Mouse (Mus musculus): ENCODE results near the gene Gstz1.
"Not testable (repeated sequence)": the region's sequence is repeated elsewhere in the genome, so short reads cannot be mapped to it uniquely, and the experiment has no call there.

Gene Gstz1

DNA sequence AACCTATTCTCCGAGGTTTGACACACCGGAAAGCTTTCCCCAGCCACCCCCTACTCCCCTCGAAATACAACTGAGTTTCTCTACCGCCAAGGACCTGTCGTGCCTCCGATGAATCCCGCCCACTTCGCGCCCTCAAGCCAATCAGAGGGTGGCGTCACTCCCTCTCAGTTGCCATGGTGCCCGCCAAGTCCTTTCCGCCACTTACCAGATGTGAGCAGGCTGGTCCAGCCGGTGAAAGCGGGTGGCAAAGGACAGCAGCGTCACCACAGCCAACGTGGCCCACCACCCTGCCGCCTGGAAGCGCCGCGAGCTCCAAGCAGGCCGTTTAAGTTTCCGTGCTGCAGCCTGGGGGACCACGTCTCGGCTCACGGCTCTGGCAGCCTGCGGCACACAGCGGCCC lies at the start of gene Gstz1:
Gene Gstz1 (plus strand): TSS at position 200 of the 400 bp plus-strand sequence.
- DNase-seq (ENCODE audit: extremely low read depth, low read depth) = peak; percentile 75

DNA sequence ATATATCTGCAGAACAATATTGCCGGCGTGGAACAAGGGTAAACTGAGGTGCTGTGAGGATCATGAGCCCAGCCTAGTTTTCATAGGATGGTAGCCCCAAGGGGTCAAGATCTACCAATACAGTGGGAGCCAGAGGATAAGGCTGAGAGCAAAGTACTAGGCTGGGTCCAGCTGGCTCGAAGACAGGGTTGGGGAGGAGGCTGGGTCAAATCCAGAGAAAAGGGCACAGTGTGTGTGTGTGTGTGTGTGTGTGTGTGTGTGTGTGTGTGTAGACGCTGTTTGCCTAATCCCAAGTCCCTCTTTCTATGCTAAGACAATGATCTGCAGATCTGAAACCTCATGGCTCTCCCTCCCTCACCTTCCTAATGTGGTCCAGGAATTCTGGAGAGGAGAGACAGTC lies 46.6 kb upstream of the Gstz1 start:
- DNase-seq (ENCODE audit: extremely low read depth, low read depth) = no peak

DNA sequence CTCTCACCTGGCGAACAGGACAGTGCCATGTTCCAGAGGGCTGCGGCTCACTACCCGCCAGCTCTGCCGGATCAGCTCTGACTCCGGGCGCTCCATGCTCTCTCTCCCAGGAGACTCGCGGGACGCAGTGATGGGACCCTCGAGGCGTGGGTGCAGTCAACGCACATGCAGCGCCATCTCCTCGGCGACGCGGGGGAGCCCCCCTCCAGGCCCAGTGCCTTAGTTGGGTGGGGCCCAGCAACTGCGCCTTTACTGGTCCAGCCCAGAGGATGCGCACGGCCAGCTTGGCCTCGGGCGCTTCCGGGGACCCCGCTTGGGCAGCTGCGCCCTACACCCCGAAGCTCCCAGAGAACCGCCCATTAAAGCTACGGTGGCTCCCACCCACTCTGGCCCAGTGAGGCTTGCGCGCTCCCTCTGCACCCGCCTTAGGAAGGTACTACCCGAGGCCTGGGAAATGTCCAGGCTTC lies 44.8 kb upstream of the Gstz1 start, which contains the start of gene Ngb:
Gene Ngb (minus strand): TSS at position 375 of the 467 bp plus-strand sequence.
- DNase-seq (ENCODE audit: extremely low read depth, low read depth) = no peak

DNA sequence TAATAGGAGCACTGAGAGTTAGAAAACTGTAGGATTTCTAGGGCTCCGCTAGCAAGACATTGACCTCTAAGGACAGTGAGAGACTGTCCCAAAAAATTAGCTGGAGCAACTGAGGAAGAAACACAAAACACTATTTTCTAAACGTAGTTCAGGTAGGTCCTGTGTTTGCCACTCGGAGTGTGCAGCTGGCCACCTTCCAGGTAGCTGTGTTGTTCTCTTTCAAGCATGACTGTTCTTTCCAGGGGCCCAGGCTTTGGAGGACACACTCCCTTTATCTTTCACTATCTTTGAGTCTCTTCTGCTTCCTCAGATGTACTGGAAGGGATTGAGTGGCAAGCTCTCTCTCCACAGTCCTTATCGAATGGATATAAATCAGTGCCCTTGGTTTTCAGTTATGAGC lies 43.5 kb upstream of the Gstz1 start:
- no peak for DNase-seq (ENCODE audit: extremely low read depth, low read depth)

DNA sequence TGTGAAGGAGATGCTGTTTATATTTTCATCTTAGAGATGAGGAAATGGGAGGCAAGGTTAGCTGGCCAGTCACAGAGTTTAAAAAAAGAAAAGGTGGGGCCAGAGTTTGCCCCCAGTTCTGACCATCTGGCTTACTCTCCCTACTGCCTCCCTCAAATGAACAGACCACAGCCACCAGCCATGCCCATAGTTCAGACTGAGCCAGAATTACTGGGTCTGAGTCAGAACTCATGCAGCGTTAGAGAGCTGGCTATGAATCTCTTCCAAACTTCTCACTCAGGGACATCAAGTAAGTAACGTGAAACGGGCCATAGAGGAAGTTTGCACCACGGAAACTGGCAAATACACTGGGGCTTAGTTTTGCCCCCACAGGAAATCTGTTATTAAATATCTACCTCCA lies 42.2 kb upstream of the Gstz1 start:
- DNase-seq (ENCODE audit: extremely low read depth, low read depth) = no peak

DNA sequence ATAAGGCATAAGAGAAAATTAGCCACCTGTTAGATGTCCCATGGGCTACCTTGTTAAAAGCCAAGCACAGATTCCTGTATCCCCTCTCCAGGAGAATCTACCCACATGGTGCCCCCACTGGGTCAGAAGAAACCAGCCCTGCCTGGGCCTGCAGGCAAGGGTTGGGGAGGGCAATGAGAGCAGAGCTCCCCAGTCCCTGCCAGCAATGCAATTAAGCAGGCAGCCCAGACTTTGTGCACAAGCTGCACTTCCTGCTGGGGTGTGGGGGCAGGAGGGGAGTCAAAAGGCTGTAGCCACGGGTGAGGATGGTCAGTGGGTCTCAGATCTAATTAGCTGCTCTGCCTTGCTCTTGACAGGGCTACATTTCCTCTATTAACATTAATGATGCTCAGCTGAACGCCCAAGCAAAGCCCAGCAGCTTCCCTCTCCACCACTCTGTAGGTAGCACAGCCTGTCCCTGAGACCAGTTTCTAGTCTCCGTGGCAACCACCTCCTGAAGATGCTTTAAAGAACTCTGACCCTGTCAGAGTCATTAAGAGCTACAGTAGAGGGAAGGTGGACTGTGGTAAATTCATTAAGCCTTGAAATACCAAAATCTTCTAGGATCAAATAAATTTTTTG lies 39.5 kb upstream of the Gstz1 start:
- DNase-seq (ENCODE audit: extremely low read depth, low read depth) = no peak

DNA sequence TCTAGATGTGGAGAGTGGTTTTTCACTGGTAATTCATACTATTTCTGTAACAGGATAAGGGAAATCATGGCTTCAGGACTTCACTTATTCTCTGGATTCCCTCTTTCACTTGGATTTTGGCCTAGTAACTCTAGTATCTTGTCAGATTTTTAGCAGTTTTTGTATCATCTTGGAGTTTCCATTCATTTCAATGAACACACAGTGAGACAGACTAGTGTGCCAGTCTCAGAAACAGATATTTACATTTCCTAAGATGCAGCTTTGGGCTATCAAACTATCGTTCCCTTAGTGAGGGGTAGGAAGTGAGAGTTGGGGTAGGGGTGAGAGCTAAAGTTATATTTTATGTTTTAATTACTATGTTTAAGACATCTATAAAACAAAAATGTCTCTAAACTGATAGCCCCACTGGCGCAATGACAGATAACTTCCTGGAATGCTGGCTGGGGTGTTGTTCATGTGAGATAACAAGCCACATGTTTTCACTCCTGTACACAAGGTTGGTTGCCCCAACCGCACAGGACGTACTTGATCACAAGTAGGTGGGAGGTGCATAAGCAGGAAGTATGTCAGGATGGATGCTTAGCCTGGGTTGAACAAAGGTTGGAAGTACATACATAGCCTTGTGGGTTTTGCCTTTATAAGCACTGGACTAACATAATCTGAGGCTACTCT lies 24.9 kb upstream of the Gstz1 start:
- peak; percentile 42 for DNase-seq (ENCODE audit: extremely low read depth, low read depth)

DNA sequence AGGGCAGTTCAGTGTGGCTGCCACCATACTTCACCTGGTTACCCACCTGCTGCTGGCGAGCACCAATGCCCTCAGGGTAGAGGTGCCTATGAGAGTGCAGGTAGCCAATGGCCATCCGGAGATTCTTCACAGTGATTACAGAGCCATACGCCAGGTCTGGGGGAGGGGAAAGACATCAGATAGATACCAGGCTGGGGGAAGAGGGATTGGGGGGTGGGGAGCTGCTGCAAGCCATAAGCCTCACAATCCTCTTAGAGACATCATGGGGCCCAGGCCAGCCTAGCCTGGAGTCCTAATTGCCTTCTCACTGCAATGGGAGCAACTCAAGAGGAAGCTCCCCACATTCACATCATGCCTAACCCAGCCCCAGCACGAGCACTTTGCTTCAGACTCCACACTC lies 19.7 kb upstream of the Gstz1 start:
- no peak for DNase-seq (ENCODE audit: extremely low read depth, low read depth)

DNA sequence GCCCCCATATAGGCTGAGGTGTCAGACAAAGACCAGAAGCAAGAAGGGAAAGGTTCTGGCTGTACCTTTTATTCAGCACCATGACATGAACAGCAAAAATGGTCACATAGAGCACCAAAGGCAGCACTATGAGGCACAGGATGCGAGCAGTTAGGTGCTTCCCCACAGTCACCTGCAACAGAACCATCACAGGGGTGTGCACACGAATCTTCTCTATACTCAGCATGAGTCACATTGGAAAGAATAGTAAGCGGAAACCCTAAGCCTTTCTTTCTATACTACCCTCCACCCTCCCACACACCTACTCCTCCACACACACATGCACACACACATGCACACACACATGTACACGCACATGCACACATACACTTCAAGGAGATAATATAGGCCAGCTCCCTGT lies 16.7 kb upstream of the Gstz1 start:
- no peak for DNase-seq (ENCODE audit: extremely low read depth, low read depth)

DNA sequence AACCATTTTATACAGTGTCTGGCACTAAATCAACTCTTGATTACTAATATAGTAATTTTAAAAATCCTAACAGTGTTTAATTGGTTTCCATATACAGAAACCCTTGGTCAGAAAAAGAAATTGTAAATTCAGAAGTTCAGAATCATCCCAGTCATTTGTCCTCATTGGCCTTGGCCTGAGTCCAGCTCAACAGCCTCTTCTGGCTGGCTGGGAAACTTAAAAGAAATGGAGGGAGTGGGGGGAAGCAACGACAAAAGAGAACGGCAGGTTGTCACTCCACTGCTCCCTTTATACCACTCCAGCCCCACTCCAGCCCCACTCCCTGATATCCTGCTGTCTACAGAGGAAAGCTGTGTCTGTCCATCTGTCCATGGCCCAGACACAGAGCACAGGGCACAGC lies 15.8 kb upstream of the Gstz1 start:
- DNase-seq (ENCODE audit: extremely low read depth, low read depth) = no peak

DNA sequence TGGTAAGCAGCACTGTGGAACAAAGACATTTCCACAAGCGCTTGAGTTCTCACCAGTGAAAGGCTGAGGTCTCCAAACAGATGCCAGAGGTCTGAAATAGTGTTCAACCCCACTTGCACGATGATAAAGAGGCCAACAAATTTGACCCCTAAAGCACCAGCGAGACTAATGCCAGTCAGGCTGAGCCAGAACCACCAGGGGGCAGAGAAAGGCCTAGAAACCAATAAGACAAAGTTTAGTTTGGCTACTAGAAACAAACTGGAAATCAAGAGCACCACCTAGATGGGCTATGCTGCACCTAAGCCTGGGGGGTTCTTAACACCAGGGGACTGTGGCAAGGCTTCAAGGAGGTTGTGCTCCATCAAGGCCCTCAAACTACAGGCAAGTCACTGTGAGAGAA lies 15.3 kb upstream of the Gstz1 start:
- no peak for DNase-seq (ENCODE audit: extremely low read depth, low read depth)

DNA sequence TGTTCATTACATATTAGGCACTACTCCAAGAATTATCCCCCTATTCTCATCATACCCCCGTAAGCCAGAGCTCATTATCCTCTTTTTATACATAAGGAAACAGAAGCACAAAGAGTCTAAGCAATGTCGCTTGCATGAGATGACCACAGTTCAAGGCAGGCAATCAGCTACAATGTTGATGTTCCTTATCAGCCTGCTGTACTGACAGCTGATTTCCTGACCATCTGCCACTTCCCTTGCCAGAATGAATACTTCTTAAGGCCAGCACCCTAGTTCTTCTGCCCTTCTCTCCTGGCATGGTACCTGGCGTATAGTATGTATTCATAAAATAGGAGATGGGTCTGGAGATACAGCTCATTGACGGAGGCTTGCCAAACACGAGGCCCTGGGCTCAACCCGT lies 14.8 kb upstream of the Gstz1 start:
- no peak for DNase-seq (ENCODE audit: extremely low read depth, low read depth)

DNA sequence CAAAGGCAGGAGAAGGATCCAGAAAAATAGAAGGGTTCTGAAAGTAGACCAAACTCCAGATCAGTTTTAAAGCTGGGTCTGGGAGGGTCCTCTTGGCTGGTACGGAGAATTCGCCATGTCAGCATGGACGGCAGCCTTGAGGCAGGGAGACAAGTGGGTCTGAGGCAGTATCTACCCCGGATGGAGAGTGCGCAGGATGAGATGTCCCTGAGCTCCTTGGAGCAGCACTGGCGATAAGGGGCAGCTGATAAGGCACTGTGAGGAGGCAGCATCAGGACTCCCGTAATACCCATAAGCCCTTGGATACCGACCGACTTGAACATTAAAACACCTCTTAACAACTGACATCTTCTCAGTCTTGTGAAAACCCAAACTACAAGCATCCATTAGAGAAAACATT lies 14.2 kb upstream of the Gstz1 start:
- no peak for DNase-seq (ENCODE audit: extremely low read depth, low read depth)

DNA sequence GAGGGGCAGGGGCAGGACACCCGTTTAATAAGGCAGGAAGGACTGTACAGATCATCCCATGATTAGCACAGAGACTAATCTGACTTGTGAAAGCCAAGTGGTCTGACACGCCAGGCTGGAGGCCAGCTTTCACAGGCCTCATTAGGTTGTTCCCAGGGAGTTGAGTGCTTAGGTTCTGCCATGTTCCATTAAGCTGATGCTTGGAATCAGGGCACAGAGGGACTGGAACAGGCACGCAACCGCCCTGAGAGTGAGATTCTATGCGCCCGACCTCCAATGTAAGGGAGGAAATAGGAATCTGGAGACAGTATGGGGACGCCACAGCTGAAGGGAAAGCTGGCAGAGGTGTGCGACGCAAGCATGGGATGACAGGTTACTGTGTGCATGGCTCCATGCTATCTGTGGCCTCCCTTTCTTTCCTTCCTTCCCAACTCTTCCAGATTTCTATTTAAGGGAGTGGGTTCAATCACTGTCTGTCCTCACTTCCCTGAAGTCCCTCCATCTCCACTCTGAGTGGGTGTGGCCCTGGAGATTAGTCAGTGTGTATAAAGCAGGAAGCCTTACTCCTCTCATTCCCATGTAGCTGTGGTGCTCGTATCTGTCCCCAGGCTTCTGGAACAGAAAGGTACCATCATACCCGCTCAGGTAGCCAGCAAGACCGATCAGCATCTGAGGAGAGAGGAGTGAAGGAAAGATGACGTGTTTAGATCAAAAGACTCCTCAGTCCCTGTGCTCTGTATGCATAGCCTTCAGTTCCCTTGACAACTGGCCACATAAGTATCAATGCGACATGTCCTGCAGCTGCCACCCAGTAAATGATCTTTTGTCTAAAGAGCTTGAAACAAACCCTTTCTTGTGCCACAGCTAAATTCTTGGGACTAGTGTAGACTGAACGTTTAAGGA lies 9.3 kb upstream of the Gstz1 start:
- DNase-seq (ENCODE audit: extremely low read depth, low read depth) = no peak

DNA sequence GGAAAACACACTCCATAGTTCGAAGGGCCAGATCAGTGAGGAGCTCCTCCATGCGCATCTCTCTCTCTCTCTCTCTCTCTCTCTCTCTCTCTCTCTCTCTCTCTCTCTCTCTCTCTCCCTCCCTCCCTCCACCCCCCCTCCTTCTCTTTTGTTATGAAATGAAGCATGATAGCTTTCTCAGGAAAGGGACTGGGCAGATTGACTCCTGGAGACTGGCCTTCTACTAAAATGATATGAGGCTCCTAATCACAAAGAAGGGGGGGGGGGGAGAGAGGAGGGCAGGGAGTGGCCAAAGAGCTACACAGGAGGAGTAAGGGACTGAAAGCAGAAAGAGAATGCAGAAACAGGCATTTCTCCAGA lies 8.6 kb upstream of the Gstz1 start:
- DNase-seq (ENCODE audit: extremely low read depth, low read depth) = no peak

DNA sequence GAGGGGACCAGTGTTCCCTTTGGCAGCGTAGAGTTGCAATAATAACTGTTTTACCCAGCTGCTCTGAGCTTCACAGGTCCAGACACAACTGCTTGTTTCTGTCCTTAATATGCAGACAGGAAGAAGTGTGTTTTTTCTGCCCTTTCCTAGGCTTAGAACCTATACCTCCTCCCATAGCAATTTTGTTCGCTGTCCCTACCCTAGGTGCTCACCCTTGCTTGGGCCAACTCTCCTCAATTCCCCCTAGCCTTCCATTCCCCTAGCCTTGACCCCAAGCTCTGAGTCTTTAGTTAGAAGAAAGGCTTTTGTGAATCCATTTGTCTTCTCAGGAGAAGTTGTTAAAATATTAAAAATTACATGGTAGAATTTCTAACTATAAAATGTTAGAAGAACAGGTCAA lies 8.2 kb upstream of the Gstz1 start:
- DNase-seq (ENCODE audit: extremely low read depth, low read depth) = no peak

DNA sequence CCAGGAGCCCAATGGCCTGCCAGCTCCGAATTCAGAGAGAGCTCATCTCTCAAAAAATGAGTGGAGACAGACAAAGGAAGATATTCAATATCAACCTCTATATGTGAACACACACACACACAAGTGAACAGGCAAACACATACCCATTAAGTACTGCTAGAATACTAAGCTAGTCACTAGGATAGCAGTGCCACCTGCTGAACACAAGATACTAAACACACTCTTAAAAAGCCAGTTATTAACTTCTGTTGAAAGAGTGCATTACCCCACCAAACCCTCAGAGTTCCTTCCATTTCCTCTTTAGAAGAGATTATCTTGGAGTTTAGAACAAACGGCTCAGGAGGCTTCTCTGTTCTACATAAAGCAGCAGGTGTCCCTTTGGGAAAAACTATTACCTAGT lies 4.8 kb upstream of the Gstz1 start:
- DNase-seq (ENCODE audit: extremely low read depth, low read depth) = no peak

DNA sequence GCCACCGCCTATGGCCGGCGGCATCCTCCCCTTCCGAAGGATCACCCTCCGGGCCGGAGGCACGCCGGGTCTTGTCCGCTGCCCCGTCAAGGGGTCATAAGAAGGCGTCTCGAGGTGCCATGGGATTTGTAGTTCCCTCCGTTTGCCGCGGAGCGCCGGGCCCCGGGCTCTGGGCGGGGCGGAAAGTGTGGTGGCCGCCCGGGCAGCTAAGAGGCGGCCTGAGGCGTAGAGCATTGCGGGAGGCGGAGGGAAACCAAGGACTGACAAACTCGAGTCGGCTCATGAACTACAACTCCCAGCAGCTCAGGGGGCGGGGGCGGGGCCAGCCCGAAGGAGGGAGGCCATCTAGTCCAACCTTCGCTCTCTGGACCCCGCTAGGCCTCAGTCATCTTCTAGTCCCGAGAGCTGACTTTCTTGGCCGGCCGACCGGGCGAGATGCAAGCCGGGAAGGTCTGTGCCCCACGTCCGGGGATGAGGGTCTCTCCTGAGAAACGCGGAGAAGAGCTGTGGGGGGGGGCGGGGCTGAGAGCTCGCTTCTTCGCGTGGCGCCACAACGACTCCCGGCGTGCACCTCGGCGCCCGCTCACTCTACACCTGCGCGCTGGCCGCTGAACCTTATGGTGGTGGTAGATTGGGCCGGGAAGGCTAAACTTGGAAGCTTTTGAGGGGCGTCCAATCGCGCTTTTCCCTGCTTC lies 577 bp downstream of the Gstz1 start, which contains the start of gene Pomt2:
Gene Pomt2 (minus strand): TSS at position 574 of the 695 bp plus-strand sequence.
- peak; percentile 91 for DNase-seq (ENCODE audit: extremely low read depth, low read depth)

DNA sequence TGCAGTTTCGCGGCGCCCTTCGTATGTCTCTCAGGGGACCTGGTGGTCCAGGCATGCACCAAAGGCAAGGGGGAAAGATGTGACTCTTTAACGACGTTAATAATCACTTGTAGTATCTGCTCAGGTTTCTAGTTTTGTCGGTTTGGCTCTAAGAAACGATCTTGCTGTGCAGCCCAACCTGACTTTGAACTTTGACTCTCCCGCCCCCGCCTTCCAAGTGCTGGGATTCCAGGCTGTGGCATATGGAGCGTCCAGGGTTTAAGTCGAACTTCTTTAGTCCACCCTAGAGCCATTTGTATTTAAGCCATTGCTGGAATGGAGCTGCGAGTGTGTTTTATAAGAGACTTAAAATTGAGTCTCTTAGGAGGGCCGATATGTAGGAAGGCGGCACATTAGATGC lies 1.2 kb downstream of the Gstz1 start:
- no peak for DNase-seq (ENCODE audit: extremely low read depth, low read depth)

DNA sequence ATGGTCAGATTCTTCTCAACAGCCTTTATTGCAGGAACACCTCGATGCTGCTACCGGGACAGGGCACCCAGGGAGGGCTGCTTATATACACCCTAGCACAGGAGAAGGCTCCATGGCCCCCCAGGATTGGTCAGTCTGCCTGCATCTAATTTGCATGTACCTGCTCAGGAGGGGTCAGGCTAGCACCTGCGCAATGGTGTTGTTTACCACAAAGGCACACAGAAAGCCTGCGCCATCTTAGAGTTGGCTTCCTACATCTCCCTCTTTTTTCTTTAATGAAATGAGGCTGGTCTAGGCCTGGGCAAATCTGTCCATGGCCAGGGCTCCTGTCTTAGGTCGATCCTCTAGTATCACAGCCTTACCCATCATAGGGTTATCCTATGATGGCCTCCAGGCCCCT lies 2.5 kb downstream of the Gstz1 start:
- no peak for DNase-seq (ENCODE audit: extremely low read depth, low read depth)

DNA sequence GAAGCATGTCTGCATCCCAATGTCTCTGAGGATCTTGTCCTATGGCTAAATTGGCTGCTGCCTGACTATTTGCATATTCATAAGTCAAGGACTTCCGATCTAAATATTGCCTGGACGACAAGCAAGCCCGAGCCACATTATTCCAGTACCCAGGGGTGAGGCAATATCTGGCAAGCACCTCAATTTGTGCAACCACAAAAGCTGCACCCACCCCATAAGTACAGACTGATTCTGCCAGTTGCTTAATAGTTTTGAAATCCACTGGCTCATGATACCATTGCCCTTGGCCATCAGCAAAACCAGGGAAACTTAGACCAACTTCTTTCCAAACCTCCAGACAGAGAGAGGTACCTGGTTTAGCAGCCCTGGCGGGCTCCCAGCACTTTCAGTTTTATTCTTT lies 7.5 kb downstream of the Gstz1 start:
- DNase-seq (ENCODE audit: extremely low read depth, low read depth) = not testable (repeated sequence)

DNA sequence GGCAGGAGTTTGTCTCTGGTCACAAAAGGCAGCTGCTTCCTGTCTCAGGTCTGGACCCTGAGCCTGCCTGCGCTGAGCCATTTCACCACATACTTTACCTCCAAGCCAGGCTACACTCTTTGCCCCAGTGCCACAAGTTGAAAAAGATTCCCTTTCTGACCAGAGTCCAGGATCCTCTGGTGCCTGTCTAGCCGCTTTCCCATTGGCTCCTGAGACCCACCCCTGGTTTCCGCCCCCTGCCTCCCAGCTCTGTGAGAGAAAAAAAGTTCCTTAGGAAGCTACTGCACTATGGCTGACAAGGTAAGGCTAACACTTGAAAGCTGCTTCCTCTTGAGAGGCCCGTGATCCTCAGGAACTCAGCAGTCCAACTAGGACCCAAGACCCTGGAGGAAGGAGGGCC lies 10.4 kb downstream of the Gstz1 start:
- no peak for DNase-seq (ENCODE audit: extremely low read depth, low read depth)
